Mouse (Mus musculus) ovary, postnatal 10 days (tissue): Measurements from ENCODE around the gene Pcsk7.

Source experiments
- DNase-seq: peaks from one replicate; pipeline ENCODE4 v3.0.0; 2022; ENCODE audit warnings: low spot score

The Pcsk7 gene

DNA sequence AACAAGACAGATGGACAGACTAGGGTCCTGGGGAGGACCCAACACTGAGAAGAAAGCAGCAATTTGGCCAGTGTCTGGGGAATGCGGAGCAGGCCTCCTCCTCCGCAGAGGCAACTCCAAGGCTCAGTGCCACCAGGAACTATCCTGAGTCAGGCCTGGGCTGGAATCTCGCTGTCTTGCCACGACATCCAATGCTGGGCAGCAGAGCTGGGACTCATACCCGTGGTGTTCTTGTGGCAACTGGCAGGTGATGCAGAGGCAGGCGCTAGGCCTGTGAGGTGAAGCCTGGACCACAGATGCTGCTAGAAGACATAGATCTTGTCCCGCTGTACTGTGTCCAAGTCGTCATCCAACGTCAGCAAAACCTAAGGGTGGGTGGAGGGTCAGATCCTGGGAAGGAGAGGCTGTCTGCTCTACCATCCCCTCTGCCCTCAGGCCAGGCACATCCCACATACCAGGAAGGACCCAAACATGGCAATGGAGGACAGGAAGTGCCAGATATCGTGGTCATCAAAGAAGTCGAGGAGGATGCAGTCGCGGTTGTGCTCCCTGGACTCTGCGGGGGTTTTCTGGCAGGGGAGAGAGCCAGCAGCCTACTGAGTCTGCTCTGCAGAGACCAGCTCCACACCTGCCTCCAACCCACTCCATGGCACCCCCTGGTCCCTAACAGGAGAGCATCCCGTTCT is 32.8 kb downstream of the Pcsk7 start:
- no peak for DNase-seq

DNA sequence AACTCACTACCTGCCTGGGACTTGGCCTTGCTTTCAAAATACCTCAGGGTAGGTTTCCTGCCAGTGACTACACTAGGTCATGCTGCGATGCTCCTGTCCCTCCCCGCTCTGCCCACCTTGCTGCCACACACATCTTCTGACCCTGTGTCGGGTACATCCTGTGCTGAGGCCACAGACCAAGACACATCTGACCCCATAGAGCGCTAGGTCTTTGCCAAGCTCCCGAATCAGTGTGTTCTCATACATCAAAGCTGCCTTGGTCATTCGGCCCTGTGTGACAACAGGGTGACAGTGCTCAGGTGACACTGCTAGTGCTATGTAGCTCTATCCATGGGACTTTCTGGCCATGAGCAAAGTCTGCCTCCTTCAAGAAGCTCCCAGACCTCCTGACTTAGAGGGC is 33.5 kb downstream of the Pcsk7 start:
- no peak for DNase-seq

DNA sequence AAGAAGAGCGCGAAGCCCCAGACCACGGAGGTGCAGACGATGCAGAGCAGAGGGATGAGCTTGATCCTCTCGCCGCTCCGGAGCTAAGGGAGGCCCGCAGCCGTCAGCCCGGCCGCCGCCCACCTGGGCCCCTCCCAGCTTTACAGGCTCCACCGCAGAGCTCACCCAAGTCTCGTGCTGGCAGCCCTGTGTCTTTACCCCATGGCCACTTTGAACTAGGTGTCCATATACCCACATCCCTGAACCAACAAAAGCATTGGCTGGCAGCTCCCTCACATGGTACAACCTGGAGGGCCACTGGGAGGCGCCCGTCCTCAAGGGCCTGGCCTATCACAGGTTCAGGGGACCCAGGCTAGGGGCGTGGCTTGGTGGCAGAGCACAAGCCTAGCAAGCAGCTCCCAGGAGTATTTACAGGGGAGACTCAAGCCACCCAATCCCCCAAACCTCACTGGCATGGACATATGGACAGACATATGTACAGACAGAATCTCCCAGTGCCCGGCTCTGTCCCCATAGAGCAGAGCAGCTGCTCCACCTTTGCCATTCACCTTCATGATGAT is 35.1 kb downstream of the Pcsk7 start:
- DNase-seq, result no peak

DNA sequence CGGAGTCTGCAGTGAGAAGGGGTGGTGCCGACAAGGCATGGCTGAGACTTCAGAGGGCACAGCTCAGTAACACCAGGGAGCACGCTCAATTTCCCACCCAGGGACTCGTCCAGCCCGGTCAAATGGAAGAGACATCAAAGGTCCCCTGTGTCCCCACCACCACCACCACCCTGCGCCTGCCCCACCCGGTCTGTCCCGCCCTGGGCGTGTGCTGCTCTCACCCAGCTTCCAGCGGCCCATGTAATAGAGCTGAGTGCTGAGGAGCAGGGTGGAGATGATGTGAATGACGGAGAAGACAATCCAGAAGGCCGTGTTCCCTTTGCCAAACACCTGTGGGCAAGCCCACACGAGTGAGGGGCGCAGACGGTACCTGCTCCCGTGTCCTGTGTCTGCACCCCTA is 36.2 kb downstream of the Pcsk7 start:
- no peak for DNase-seq

DNA sequence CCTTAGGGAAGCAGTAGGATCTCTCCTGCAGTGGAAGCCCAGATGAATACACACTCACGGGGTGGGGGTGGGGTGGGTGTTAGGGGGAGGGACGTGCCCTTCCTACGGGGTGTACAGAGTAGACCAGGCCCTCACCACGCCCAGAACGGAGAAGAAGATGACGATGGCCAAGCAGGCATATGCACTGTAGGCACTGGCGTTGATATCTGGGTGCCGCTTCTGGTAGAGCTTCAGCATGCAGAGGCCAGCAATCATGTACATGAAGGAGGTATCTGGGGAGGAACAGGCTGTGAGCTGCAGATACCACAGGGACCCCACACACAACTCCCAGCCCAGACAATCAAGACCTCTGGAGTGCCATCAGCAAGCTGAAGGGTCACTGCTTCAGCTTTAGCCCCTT is 36.6 kb downstream of the Pcsk7 start:
- no peak for DNase-seq

DNA sequence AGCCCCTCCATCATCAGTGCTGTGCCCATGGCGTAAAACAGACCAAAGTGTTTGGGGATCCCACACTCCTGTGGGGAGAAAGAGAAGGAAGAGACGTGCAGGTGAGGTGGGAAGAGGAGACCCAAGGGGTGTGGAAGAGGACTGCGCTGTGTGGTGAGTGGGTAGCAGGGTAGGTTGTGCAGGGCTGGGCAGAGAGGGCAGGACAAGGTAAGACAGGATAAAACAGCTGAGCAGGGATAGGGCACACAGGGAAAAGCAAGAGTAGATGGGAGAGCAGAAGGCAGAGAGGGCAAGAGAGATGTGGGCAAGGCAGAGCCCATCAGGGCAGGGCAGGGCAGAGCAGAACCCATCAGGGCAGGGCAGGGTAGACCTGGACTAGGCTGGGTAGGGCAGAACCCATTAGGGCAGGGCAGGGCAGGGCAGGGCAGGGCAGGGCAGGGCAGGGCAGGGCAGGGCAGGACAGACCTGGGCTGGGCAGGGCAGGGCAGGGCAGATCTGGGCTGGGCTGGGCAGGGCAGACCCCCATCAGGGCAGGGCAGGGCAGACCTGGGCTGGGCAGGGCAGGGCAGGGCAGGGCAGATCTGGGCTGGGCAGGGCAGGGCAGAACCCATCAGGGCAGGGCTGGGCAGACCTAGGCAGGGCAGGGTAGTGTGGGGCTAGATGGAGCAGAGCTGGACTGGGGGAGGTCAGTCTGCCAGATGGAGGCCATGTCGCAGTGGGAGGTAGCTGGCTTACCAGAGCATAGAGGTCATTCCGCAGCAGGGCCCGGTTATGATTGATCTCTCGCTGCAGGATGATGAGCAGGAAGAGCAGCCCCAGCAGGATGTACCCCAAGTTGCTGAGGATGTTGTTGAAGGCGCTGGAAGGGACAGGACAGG is 37.6 kb downstream of the Pcsk7 start:
- DNase-seq, result no peak

DNA sequence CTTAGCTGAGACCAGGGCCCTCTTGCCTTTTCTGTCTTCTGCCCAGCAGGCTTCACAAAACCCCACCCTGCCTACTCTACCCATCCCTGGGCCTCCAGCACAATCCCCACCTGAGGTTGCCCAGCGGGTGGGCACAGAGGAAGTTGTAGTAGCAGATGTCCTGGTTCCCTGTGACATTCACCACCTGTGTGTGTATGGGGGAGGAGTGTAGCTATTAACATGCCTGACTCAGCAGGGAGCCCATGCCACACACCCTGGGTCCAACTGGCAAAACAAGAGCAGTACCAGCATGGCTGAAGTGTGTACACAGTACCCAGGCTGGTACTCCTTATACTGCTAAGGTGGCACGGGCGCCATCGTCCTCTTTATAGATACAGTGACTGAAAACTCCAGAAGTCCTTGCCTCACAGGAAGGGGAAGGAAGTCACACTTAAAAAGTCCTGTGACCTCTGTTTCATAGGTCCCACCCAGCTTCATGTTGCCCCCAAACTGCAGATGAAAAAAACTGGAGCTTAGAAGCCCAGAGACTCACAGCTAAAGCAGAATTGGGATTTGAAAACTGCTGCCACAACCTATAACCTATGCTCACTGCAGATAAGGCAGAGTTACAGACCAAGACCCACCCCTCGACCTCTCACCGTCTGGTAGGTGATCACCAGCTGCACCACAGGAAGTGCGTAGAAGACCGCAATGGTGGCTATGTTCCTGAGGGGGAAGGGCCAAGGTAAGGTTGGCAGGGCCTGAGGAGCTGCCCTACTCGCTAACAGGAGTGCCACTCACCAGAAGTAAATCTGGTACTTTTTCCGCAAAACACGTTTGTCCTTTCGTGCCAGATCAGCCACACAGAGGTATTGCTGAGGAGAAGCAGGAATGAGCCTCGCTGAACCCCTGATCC is 38.5 kb downstream of the Pcsk7 start:
- DNase-seq, result no peak

DNA sequence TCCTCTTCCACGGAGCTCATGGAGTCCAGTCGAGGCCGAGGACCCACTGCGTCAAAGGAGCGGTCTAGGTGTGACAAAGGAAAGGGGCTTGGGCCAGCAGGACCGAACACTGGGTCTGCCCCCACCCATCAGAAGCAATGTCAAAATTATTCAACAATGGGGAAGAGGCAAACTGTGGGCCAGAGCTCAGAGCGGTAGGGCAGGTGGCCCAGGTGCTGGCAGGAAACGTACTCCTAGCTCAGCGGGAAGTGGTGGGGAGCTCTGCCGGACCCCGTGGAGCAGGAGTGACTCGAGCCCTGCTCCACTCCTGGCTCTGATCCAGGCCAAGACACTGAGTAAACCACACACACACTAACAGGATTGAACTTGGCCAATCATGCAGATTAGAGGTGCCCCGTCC is 39.4 kb downstream of the Pcsk7 start:
- DNase-seq, result no peak

DNA sequence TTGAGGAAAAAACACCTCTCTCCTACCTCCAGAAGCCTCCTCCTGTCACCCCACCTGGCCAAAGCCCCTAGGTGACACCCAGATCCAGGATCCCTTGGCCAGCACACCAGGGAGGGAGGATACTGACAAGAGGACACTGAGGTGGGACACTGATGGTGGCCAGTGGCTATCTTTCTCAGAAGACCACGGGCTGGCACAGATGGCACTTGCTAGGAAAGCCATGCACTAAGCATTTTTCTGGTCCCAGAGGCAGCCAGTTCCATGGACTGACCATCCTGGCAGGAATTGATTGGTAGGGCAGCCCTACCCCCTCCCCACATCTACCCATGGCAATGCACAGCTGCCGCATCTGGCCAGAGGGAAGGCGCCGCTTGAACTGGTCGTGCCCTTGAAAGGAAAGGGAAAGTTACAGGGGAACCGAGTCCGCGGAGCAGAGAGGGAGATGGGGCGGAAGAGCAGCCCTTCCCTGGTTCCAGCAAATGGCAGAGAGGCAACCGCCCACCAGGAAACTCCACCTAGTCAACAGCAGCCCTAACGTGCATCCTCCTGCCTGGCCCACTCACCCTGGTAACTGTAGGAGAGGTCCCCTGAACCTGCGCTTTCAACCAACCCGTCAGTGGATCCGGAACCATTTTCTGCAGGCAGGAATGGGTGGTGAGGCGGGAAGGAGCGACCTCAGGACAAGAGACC is 40.0 kb downstream of the Pcsk7 start:
- no peak for DNase-seq

DNA sequence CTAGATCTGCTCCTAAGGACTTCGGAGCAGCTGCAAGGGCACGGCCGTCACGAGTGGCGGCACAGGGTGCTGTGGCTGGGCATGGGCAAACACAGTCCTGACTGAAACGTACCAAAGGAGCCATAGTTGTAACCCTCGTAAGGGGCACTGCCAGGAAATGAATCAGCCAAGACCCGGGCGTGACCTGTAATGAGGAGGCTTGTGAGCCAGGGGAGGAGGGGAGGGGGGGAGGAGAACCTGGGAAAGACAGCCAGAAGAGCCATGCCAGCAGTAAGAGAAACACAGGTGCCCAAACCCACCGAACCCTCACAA is 40.5 kb downstream of the Pcsk7 start:
- no peak for DNase-seq

DNA sequence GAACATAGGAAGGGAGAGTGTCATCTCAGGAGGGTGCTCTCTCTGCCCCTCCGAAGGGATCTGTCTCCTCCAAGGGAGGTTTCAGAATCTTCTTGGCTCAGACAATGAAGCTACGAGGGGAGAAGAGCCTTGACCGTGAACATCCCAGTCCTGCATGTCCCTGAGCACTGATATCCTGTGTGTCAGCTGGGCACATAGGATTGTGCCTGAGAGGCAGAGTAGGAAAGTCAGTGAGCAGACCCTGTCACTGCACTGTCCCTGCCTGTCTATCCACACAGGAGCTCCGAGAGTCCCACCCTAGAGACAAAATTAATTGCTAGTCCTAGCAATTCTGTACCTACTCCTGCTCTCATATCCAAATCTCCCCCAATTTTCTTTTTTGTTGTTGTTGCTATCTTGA is 45.8 kb downstream of the Pcsk7 start:
- no peak for DNase-seq

DNA sequence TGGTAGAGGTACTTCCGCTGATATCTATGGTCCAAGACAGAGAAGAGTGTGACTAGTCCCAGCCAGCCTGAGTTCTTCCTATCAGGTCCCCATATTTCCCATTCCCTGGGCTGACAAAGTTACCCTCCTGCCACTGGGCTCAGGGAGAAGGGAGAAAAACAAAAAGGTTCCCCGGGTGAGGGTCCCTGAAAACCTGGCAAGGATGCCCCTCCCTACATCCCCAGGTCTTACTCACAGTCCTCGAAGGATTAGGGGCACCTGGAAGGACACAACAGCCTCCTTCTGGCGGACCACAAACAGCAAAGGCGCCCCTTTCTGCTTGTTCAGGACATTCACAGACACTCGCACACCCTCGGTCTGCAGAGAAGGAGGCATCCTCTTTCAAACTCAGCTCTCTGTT is 46.6 kb downstream of the Pcsk7 start:
- DNase-seq, result no peak

DNA sequence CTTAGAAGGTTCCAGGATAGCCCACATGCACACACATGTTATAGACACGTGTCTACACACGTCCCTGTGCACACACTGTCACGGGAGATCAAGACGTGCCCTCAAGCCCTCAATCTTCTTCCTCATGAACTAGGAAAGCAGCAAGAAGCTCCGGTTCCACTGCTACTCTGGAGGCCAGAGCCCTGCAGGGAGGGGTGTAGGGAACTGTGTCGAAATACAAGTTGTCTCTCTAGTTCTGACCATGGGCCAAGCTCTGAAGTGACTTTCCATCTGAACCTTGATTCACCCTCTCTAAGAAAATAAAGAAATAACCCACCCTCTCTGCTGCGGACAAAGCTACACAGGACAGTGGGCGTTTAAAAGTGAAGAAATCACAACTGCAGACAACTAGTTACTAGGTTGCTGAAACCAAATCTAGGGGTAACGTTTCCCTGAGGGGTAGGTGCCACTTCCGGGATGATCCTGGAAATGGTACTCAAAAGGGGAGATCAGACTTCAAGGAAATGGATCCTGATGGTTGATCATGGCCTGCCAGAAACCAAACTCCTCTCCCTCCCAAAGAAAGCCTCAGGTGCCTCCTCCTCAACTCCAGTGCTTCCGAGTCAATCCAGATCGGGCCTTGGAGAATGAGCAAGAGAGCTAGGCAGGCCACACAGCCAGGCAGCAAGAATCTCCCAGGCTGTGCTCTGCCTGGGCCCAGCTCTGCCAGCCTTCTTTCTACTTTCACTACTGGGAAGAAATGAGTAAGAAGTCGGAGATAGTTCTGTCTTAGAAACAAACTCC is 47.4 kb downstream of the Pcsk7 start:
- DNase-seq, result no peak

DNA sequence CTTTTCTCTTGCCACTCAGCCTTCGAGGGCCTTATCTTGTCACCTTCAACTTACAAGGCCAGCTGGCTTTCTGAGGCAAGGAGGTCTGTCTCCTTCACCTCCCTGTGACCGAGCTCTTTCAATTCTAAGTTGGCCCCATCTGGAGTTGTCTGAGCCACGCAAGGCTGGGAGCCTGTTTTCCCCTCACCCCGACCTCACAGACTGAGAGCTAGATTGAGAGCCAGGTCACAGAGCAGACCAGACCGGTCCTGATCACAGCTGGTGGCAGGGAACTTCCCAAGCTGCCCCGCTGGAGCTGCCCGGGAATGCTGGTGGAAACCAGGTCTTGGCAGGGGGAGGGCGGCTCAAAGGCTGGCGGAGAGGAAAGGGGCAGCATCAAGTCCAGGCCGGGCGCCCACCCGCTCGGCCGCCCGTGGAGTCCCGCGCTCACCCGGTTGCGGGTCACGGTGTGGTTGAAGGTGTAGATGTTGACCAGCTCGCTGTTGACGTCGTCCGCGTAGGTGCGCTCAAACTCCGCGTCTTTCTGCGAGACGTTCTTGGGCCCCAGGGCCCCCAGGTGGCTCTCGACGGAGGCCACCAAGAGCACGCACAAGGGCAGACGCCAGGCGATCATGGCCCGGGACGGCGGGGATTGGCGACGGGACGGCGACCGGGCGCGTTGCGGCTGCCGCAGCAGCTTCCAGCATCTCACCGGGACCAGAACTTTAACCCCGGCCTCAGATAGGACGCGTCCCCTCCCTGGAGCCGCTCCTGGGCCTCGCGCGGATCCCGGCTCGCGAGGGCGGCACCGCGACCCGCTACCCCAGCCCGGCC is 48.2 kb downstream of the Pcsk7 start:
- peak; percentile 46 for DNase-seq

DNA sequence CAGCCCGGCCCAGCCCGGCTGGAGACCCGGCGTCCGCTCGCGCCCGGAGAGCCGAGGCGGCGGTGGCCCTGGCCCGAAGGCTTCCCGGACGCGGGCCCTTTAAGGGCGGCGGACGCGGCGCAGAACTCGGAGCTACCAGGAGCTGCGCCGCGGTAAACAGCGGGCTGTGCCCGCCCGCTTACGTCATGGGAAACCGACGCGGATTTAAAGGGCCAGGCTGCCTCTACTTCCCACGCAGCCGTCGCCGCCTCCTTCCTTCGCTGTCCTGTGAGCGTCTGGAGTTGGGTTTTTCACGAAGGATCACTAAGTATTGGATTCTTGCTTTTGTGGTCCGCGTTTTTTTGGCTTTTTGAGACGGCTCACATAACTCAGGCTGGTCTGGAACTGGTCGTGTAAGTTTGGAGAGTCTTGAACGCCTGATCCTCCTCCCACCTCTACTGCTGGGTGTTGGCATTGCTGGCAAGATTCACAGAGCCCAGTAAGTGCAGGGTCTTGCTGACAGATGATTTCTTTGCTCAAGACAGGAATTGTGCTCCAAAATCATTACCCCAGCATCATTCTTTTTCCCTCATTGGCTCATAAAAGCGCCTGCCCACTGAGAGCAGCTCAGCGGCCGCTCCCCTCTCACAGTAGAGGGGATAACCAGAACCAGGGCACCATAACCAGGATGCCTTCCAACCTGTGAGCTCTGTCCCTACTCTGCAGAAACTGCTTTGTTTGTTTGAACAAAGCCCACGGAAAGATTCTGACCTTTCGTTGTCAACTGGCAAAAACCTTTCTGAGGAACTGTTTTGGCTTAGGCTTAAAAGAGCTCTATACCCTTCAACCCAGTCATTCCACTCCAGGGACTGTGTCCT is 49.0 kb downstream of the Pcsk7 start, which contains the start of gene Sidt2:
TSS of gene Sidt2 (minus strand) at position 152 of the 857 bp plus-strand sequence.
- DNase-seq, result peak; percentile 67

DNA sequence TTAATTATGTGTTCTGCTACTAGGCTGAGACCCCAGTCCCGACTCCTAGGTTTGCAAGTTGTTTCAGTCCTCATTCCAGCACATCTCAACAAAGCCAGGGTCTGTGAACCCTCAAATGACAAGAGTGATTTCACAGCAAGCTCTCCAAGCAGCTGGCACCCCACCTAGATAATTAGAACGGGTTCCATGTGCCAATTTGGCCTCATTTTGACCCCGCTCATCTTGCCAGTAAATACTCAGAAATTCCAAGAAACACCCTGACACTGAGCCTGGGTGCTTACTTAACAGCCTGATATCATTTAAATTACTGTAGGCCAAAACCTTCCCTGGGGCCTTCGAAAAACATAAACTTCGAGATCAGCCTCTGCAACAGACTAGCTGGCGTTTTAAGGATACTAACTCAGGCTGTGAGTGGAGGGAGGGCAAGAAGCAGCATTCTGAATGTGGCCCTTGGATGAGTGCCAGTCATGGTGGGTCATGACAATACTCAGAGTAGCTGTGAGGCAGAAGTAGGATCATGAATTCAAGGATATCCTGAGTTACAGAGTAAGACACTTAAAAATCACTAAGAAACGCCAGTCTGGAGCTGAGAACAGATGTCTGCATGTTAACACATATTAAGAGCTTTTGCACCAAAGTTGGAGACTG is 51.9 kb downstream of the Pcsk7 start:
- DNase-seq, result no peak

DNA sequence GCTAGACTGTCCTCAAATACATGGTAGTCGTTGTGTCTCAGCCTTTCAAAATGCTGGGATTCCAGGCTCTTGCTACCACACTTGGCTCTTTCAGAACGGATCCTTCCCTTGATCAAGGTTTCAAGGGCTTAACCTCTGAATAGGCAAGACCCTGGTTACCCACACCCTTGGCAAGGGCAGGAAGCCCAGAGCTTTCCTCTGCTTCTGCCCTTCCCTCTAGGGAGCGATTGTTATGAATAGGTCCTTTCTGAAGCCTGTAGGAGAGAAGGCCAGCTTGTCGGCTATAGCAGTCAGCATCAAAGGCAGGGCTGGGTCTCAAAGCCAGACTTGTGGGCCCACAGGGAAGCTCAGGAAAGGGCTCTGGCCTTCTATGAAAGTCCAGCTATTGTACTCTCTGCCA is 52.6 kb downstream of the Pcsk7 start:
- DNase-seq, result no peak

DNA sequence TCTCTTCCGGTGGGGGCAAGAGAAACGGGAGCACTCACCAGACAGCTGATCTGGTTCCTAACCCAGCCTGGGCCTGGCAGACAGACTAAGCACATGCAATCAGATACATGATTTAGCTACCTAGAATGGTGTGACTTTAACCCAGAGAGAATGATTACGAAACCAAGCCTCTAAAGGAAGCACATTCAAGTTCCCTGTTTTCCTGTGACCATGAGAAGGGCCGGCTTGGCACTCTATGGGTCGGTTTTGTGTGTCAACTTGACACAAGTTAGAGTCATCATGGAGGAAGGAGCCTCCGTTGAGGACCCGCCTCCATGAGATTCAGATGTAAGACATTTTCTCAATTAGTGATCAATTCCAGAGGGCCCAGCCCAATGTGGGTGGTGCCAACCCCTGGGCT is 53.4 kb downstream of the Pcsk7 start:
- no peak for DNase-seq

DNA sequence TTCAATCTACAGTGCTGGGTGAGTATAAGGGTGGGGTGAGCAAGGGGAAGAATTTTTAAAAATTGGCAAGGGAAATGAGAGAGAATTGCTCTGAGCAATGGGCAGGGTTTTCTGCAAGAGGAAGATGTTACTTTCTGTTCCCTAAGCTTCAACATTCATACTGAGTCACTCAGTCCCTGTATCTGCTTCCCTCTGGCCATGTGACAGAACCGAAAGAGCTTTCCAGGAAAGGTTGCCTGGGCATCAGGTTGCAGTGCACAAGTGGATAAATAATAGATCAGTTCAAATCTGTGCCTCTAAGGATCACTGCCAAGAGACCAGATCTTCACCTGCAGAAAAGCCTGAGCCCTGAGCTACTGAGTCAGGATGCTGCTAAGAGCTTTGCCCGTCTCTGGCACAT is 55.6 kb downstream of the Pcsk7 start:
- DNase-seq, result no peak
